Mouse (Mus musculus): ENCODE results near the gene 4930579F01Rik. TPM values are rescaled to one million over a fixed set of nuclear protein-coding genes. Genes with fewer than 3 reads are reported as not detected.

4930579F01Rik gene
- polyA plus RNA-seq, 1 experiment from 2014 or later, result 0.14 TPM

- Histone ChIP-seq H3K4me3 (replicated peaks; ENCODE audit: low read depth, low read length) (no peak overlapping the region), H3K9me3 (replicated peaks; ENCODE audit: low read length) (no peaks in the 10 kb centered on the region), H3K4me2 (ENCODE audit: low read length) (no peak overlapping the region), H3K9ac (ENCODE audit: low read depth, low read length) (no peak overlapping the region), H3K27ac (no peak overlapping the region), H3K36me3 (ENCODE audit: insufficient read depth, low read length) (no peaks in the 10 kb centered on the region), H3K4me1 (replicated peaks; ENCODE audit: insufficient read depth, low read length) (no peaks in the 10 kb centered on the region), H3K27me3 (ENCODE audit: insufficient read depth, low read length) (no peaks in the 10 kb centered on the region)
- DNase-seq (ENCODE audit: low spot score) (no peak), ATAC-seq (replicated peaks; ENCODE audit: low FRiP score, low read depth) (no peak)
- 85% methylated on average over 26 of the region's 26 CpGs for WGBS
- no peak for TF ChIP-seq CTCF (IDR thresholded peaks at IDR 0.05; ENCODE audit: low read depth)
Observed at GRCm38 (mm10) chr3:138185995-138186930, 7.4 kb downstream of the 4930579F01Rik start.

DNA sequence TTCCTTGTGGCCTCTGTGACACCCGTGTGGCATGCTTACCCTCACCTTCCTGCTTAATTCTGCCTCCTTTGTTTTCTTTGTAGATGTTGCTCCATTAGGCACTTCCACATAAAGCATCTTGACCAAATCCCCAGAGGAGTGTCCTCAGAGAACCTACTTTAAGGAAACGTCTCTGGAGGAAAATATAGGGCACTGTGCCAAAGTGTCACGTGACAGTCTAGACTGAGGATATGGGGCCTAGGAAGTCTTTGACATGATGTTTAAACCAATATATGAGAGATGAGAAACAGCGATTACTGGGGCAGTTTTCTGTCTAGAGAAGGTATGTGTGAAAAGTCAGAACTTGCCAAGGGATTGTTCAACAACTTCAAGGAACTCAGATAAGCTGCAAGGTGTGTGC lies 8.3 kb downstream of the 4930579F01Rik start:
- Histone ChIP-seq H3K36me3 (ENCODE audit: insufficient read depth, low read length) (no peaks in the 10 kb centered on the region), H3K9ac (ENCODE audit: low read depth, low read length) (no peak overlapping the region), H3K4me3 (replicated peaks; ENCODE audit: low read depth, low read length) (no peak overlapping the region), H3K27ac (no peak overlapping the region), H3K4me2 (ENCODE audit: low read length) (no peak overlapping the region), H3K4me1 (replicated peaks; ENCODE audit: insufficient read depth, low read length) (no peaks in the 10 kb centered on the region), H3K9me3 (replicated peaks; ENCODE audit: low read length) (no peaks in the 10 kb centered on the region), H3K27me3 (ENCODE audit: insufficient read depth, low read length) (no peaks in the 10 kb centered on the region)
- WGBS, result 46% methylated on average over 4 of the region's 4 CpGs
- ATAC-seq (replicated peaks; ENCODE audit: low FRiP score, low read depth) (no peak), DNase-seq (ENCODE audit: low spot score) (peak; percentile 22)
- no peak for TF ChIP-seq CTCF (IDR thresholded peaks at IDR 0.05; ENCODE audit: low read depth)

DNA sequence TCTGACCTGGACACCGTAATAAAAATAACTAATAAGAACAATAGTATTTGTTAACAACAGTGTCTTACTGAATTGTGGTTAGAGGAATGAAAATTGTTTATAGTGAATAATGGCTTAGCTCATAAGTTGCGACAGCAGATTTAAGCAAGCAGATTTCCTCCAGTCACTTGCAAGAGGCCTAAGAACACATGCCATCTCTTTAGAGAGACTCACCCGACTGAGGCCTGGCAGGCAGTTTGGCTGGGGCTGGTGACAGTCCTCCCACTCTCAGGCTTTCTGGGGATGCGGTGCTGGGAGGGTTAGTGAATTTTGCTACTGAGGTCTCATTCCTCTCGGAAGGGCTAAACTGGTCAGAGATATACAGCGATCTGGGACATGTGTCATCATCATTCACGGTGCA lies 10.3 kb downstream of the 4930579F01Rik start:
- 85% methylated on average over 7 of the region's 7 CpGs for WGBS
- no peak overlapping the region for H3K9ac ChIP-seq (ENCODE audit: low read depth, low read length)
- no peak overlapping the region for H3K4me2 ChIP-seq (ENCODE audit: low read length)
- no peaks in the 10 kb centered on the region for H3K27me3 ChIP-seq (ENCODE audit: insufficient read depth, low read length)
- DNase-seq (ENCODE audit: low spot score), result no peak
- TF ChIP-seq CTCF (IDR thresholded peaks at IDR 0.05; ENCODE audit: low read depth), result no peak
- H3K4me1 ChIP-seq (replicated peaks; ENCODE audit: insufficient read depth, low read length), result no peaks in the 10 kb centered on the region
- H3K36me3 ChIP-seq (ENCODE audit: insufficient read depth, low read length), result no peaks in the 10 kb centered on the region
- H3K27ac ChIP-seq, result no peak overlapping the region
- no peaks in the 10 kb centered on the region for H3K9me3 ChIP-seq (replicated peaks; ENCODE audit: low read length)
- H3K4me3 ChIP-seq (replicated peaks; ENCODE audit: low read depth, low read length), result no peak overlapping the region
- no peak for ATAC-seq (replicated peaks; ENCODE audit: low FRiP score, low read depth)

- no peak for TF ChIP-seq CTCF (IDR thresholded peaks at IDR 0.05; ENCODE audit: low read depth)
- WGBS, result 77% methylated on average over 2 of the region's 2 CpGs
- H3K9me3 ChIP-seq (replicated peaks; ENCODE audit: low read length), result no peaks in the 10 kb centered on the region
- ATAC-seq (replicated peaks; ENCODE audit: low FRiP score, low read depth) (no peak), DNase-seq (ENCODE audit: low spot score) (no peak)
- no peak overlapping the region for H3K27ac ChIP-seq
- no peak overlapping the region for H3K9ac ChIP-seq (ENCODE audit: low read depth, low read length)
- no peaks in the 10 kb centered on the region for H3K36me3 ChIP-seq (ENCODE audit: insufficient read depth, low read length)
- no peak overlapping the region for H3K4me3 ChIP-seq (replicated peaks; ENCODE audit: low read depth, low read length)
- H3K4me1 ChIP-seq (replicated peaks; ENCODE audit: insufficient read depth, low read length), result no peaks in the 10 kb centered on the region
- no peaks in the 10 kb centered on the region for H3K27me3 ChIP-seq (ENCODE audit: insufficient read depth, low read length)
- no peak overlapping the region for H3K4me2 ChIP-seq (ENCODE audit: low read length)
Observed at GRCm38 (mm10) chr3:138182019-138182418, 11.6 kb downstream of the 4930579F01Rik start.

DNA sequence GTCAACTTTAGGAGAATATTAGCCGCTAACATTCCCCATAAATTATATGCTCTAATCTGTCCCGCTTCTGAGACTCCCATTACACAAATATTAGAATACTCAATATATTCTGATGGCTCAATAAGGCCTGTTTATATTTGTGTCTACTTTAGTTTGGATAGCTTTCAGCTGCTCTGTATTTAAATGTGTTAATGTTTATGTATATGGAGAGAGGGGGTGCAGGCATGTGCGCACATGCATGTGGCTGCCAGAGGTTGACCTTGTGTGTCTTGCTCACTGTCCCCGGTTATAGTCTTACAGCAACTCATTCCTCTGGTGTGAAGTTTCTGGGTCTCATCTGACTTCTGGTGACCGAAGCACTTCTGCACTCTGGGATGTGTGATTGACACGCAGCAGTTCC lies 18.1 kb downstream of the 4930579F01Rik start:
- no peak overlapping the region for H3K4me2 ChIP-seq (ENCODE audit: low read length)
- H3K9me3 ChIP-seq (replicated peaks; ENCODE audit: low read length), result no peaks in the 10 kb centered on the region
- no peak for TF ChIP-seq CTCF (IDR thresholded peaks at IDR 0.05; ENCODE audit: low read depth)
- H3K4me3 ChIP-seq (replicated peaks; ENCODE audit: low read depth, low read length), result no peak overlapping the region
- no peak overlapping the region for H3K9ac ChIP-seq (ENCODE audit: low read depth, low read length)
- H3K27ac ChIP-seq, result no peak overlapping the region
- H3K36me3 ChIP-seq (ENCODE audit: insufficient read depth, low read length), result no peaks in the 10 kb centered on the region
- ATAC-seq (replicated peaks; ENCODE audit: low FRiP score, low read depth) (no peak), DNase-seq (ENCODE audit: low spot score) (peak; percentile 45)
- no peaks in the 10 kb centered on the region for H3K4me1 ChIP-seq (replicated peaks; ENCODE audit: insufficient read depth, low read length)
- H3K27me3 ChIP-seq (ENCODE audit: insufficient read depth, low read length), result no peaks in the 10 kb centered on the region
- WGBS, result 46% methylated on average over 6 of the region's 6 CpGs

- WGBS, result 72% methylated on average over 10 of the region's 10 CpGs
- Histone ChIP-seq H3K9me3 (replicated peaks; ENCODE audit: low read length) (no peaks in the 10 kb centered on the region), H3K27me3 (ENCODE audit: insufficient read depth, low read length) (no peaks in the 10 kb centered on the region), H3K4me3 (replicated peaks; ENCODE audit: low read depth, low read length) (no peak overlapping the region), H3K4me1 (replicated peaks; ENCODE audit: insufficient read depth, low read length) (no peaks in the 10 kb centered on the region), H3K27ac (no peak overlapping the region), H3K36me3 (ENCODE audit: insufficient read depth, low read length) (no peaks in the 10 kb centered on the region), H3K4me2 (ENCODE audit: low read length) (no peak overlapping the region), H3K9ac (ENCODE audit: low read depth, low read length) (no peak overlapping the region)
- ATAC-seq (replicated peaks; ENCODE audit: low FRiP score, low read depth), result no peak
- no peak; the same call in 1 of the 2 replicates for TF ChIP-seq CTCF (IDR thresholded peaks at IDR 0.05; ENCODE audit: low read depth)
- DNase-seq (ENCODE audit: low spot score), result no peak
Observed at GRCm38 (mm10) chr3:138173291-138173690, 20.3 kb downstream of the 4930579F01Rik start.
